Mouse (Mus musculus) kidney, postnatal 0 days (tissue): ENCODE data around the gene Sirpa. TPM values are rescaled to one million over a fixed set of nuclear protein-coding genes. Genes with fewer than 3 reads are reported as not detected.

ENCODE experiments used
- ATAC-seq: fragments of 200-750 bp; cut with Nextera tagmentation; replicated peaks from 2 replicates; pipeline ENCODE4 v1.8.0; 2017; ENCODE audit warnings: low read depth, moderate number of reproducible peaks, moderate TSS enrichment, moderate library complexity; ENCODE audit not compliant: low FRiP score
- DNase-seq: peaks from one replicate; pipeline ENCODE4 v3.0.0-alpha.2; 2016; ENCODE audit warnings: low spot score
- H3K27ac ChIP-seq: fragments of 300-500 bp; sonication (generic); 2 replicates; pipeline ENCODE4 v1.5.1; 2014; ENCODE audit warnings: mild to moderate bottlenecking
- H3K27me3 ChIP-seq: fragments of 300-500 bp; sonication (generic); 2 replicates; pipeline ENCODE4 v1.6.1; 2014; ENCODE audit warnings: low read length, mixed read lengths; ENCODE audit not compliant: insufficient read depth
- H3K36me3 ChIP-seq: fragments of 300-500 bp; sonication (generic); 2 replicates; pipeline ENCODE4 v1.6.1; 2014; ENCODE audit warnings: low read length, mixed read lengths; ENCODE audit not compliant: insufficient read depth
- H3K4me1 ChIP-seq: fragments of 300-500 bp; sonication (generic); replicated peaks from 2 replicates; pipeline ENCODE4 v1.6.1; 2014; ENCODE audit warnings: antibody characterized with exemption, low read length, mixed read lengths; ENCODE audit not compliant: insufficient read depth
- H3K4me2 ChIP-seq: fragments of 300-500 bp; sonication (generic); 2 replicates; pipeline ENCODE4 v1.6.1; 2014; ENCODE audit warnings: mild to moderate bottlenecking, low read length, moderate library complexity, mixed read lengths
- H3K4me3 ChIP-seq: fragments of 300-500 bp; sonication (generic); replicated peaks from 2 replicates; pipeline ENCODE4 v1.5.1; 2014; ENCODE audit warnings: low read depth, low read length
- H3K9ac ChIP-seq: fragments of 300-500 bp; sonication (generic); 2 replicates; pipeline ENCODE4 v1.6.1; 2014; ENCODE audit warnings: low read depth, low read length
- H3K9me3 ChIP-seq: fragments of 300-500 bp; sonication (generic); replicated peaks from 2 replicates; pipeline ENCODE4 v1.6.1; 2016; ENCODE audit warnings: low read length, inconsistent platforms, mixed read lengths
- CTCF ChIP-seq: IDR thresholded peaks from 2 replicates; pipeline ENCODE4 v1.5.1; 2016; ENCODE audit warnings: antibody characterized with exemption, low read depth, mild to moderate bottlenecking, moderate library complexity
- WGBS: fragments of 180-500 bp; shearing (Covaris S2); extraction: QIAGEN DNeasy Blood & Tissue Kit; methylation state at CpG from one replicate; pipeline ENCODE4 v1.1.7; 2014; 5-methylcytosine and 5-hydroxymethylcytosine counted together
- polyA plus RNA-seq: library from polyadenylated mRNA; unstranded; fragments of >200 nt; fragmentation: Nextera tagmentation; extraction: Ambion mirVana; gene quantifications from 2 replicates; pipeline ENCODE4 v1.2.1, GENCODE M21; 2015

The Sirpa gene
- polyA plus RNA-seq, 1 experiment from 2014 or later: 22.5 TPM

- H3K4me1 ChIP-seq: no peaks in the 10 kb centered on the region
- no peak for DNase-seq
- no peaks in the 10 kb centered on the region for H3K36me3 ChIP-seq
- H3K9ac ChIP-seq: no peak overlapping the region
- H3K4me2 ChIP-seq: no peak overlapping the region
- no peaks in the 10 kb centered on the region for H3K27me3 ChIP-seq
- no peak overlapping the region for H3K4me3 ChIP-seq
- ATAC-seq: no peak
- TF ChIP-seq CTCF: no peak
- WGBS: 81% methylated on average over 3 of the region's 3 CpGs
- no peak overlapping the region for H3K27ac ChIP-seq
- H3K9me3 ChIP-seq: no peaks in the 10 kb centered on the region
Observed at GRCm38 (mm10) chr2:129680236-129680635, 87.6 kb downstream of the Sirpa start.

Other genes starting within 250 kb of the Sirpa start
- gene Il1b, start 221.7 kb upstream of the Sirpa start, polyA plus RNA-seq: 0.43 TPM in 2 replicates
- gene F830045P16Rik, start 56.2 kb upstream of the Sirpa start, polyA plus RNA-seq: not detected in 2 replicates
- 0.41 and 0.48 TPM in 2 replicates for gene Pdyn, start 107.0 kb downstream of the Sirpa start, polyA plus RNA-seq
- gene Stk35, start 207.7 kb downstream of the Sirpa start, polyA plus RNA-seq: 6.1 and 7.2 TPM in 2 replicates